Mouse (Mus musculus): ENCODE data around the gene Tmc2. TPM values are rescaled to one million over a fixed set of nuclear protein-coding genes. Genes with fewer than 3 reads are reported as not detected.

Gene Tmc2
- 0.13 TPM in 1 of 2 replicates, not detected in the other for polyA plus RNA-seq (2015; fragmentation: Nextera tagmentation; extraction: Ambion mirVana)

GRCm38 (mm10) chr2:130194894-130195293, at the start of gene Tmc2:
TSS of gene Tmc2 (plus strand) at chr2:130195194.

GRCm38 (mm10) chr2:130178706-130179506, 16.1 kb upstream of the Tmc2 start, which contains the start of gene Snrpb:
TSS of gene Snrpb (minus strand) at chr2:130179403.

GRCm38 (mm10) chr2:130274149-130274861, 79.3 kb downstream of the Tmc2 start, which contains the start of gene Nop56:
TSS of gene Nop56 (plus strand) at chr2:130274430.

GRCm38 (mm10) chr2:130283854-130284654, 89.1 kb downstream of the Tmc2 start, which contains the start of gene Idh3b:
TSS of gene Idh3b (minus strand) at chr2:130284547.

GRCm38 (mm10) chr2:130294936-130295277, 99.9 kb downstream of the Tmc2 start, which contains the start of gene Ebf4:
TSS of gene Ebf4 (plus strand) at chr2:130295169.

Other genes starting within 250 kb of the Tmc2 start
- 0.06 and 0.07 TPM in 2 replicates for gene Tgm3, start 182.8 kb upstream of the Tmc2 start, polyA plus RNA-seq (2015; fragmentation: Nextera tagmentation; extraction: Ambion mirVana)
- gene Tgm6, start 82.8 kb upstream of the Tmc2 start, polyA plus RNA-seq (2015; fragmentation: Nextera tagmentation; extraction: Ambion mirVana): not detected in 2 replicates
- gene Snrpb, start 15.8 kb upstream of the Tmc2 start, polyA plus RNA-seq (2015; fragmentation: Nextera tagmentation; extraction: Ambion mirVana): 413 and 428 TPM in 2 replicates
- gene Nop56, start 79.2 kb downstream of the Tmc2 start, polyA plus RNA-seq (2015; fragmentation: Nextera tagmentation; extraction: Ambion mirVana): 207 and 228 TPM in 2 replicates
- gene Idh3b, start 89.4 kb downstream of the Tmc2 start, polyA plus RNA-seq (2015; fragmentation: Nextera tagmentation; extraction: Ambion mirVana): 84.4 and 94.5 TPM in 2 replicates
- gene Ebf4, start 100.0 kb downstream of the Tmc2 start, polyA plus RNA-seq (2015; fragmentation: Nextera tagmentation; extraction: Ambion mirVana): 0.37 and 0.78 TPM in 2 replicates
- gene Cpxm1, start 202.4 kb downstream of the Tmc2 start, polyA plus RNA-seq (2015; fragmentation: Nextera tagmentation; extraction: Ambion mirVana): 18.5 and 23.9 TPM in 2 replicates
- gene Gm28372, start 210.0 kb downstream of the Tmc2 start, polyA plus RNA-seq (2015; fragmentation: Nextera tagmentation; extraction: Ambion mirVana): not detected in 2 replicates
- gene 1700020A23Rik, start 210.1 kb downstream of the Tmc2 start, polyA plus RNA-seq (2015; fragmentation: Nextera tagmentation; extraction: Ambion mirVana): not detected in 2 replicates
- gene Tmem239, start 211.3 kb downstream of the Tmc2 start, polyA plus RNA-seq (2015; fragmentation: Nextera tagmentation; extraction: Ambion mirVana): not detected in 2 replicates
- 51.9 and 56.3 TPM in 2 replicates for gene Vps16, start 229.1 kb downstream of the Tmc2 start, polyA plus RNA-seq (2015; fragmentation: Nextera tagmentation; extraction: Ambion mirVana)
- 3.8 and 4.5 TPM in 2 replicates for gene Pced1a, start 229.5 kb downstream of the Tmc2 start, polyA plus RNA-seq (2015; fragmentation: Nextera tagmentation; extraction: Ambion mirVana)